In genomic region chr2:6488489-6489056, GRCm38 (mm10) we compare ENCODE assay signal across 23 mouse cellular contexts.
DNase-seq lines count a peak whose midpoint lies in the region; ATAC-seq and TF ChIP-seq lines count a peak whose summit lies in the region.
"Had no signal": no experiment of that assay in that cellular context is flagged by ENCODE, and none has a peak within 500 bp of the region (broad histone marks: within the 10 kb centered on the region; RNA-seq: fewer than 3 reads in every experiment).

No protein-coding gene starts in this region.

- TF ChIP-seq CTCF in cerebellum, adult 2 months (IDR thresholded peaks at IDR 0.05; ENCODE audit: borderline replicate concordance, insufficient read depth, low read depth, low read length), result no peak

- no peaks in the 10 kb centered on the region for H3K27me3 ChIP-seq in cerebellum, adult 2 months (ENCODE audit: control insufficient read depth, insufficient read depth, low read length)
- H3K27me3 ChIP-seq: embryonic facial prominence, embryonic 15.5 days; heart, embryonic 13.5 days; hindbrain, embryonic 15.5 days; neural tube, embryonic 13.5 days had no signal

- H3K4me3 ChIP-seq in cerebellum, adult 2 months (replicated peaks; ENCODE audit: insufficient read depth, low read depth, low read length), result no peak overlapping the region
- H3K4me3 ChIP-seq: embryonic facial prominence, embryonic 15.5 days; heart, embryonic 13.5 days; hindbrain, embryonic 15.5 days; neural tube, embryonic 13.5 days had no signal

- DNase-seq in cerebellum, adult 2 months, result no peak
- DNase-seq in frontal cortex, postnatal 36 days (ENCODE audit: low spot score in 2 of 2), result peak; percentile 21 to 31
- no peak for DNase-seq in frontal cortex, postnatal 14 days (ENCODE audit: low spot score in 2 of 2)
- peak; percentile 78 for DNase-seq in brain, adult 2 months (ENCODE audit: low read depth, low spot score)
- peak; percentile 38 to 45 for DNase-seq in layer of hippocampus, adult 8-10 months (ENCODE audit: low spot score in 2 of 2)
- no peak for DNase-seq in spleen, adult 12 weeks (ENCODE audit: low spot score)
- DNase-seq: adrenal gland, postnatal 36 days; embryo, embryonic 11 days; heart, postnatal 36 days; kidney, adult 18-20 months; liver; liver, postnatal 0 days; lung, postnatal 36 days; right cerebral cortex, postnatal 14 days; thymus, postnatal 36 days had no signal

- no peak overlapping the region for H3K27ac ChIP-seq in cerebellum, adult 2 months (ENCODE audit: insufficient read depth, low read length)
- H3K27ac ChIP-seq: embryonic facial prominence, embryonic 15.5 days; heart, embryonic 13.5 days; hindbrain, embryonic 15.5 days; neural tube, embryonic 13.5 days; stomach, postnatal 0 days had no signal

- peaks cover 14% of the 10 kb centered on the region for H3K4me1 ChIP-seq in cerebellum, adult 2 months (ENCODE audit: control insufficient read depth, insufficient read depth, low read length)

- WGBS in cerebellum, adult 2 months, result 32% methylated on average over 14 of the region's 14 CpGs

- TF ChIP-seq POLR2A in cerebellum, adult 2 months (IDR thresholded peaks at IDR 0.05; ENCODE audit: borderline replicate concordance, insufficient read depth, low read length), result no peak

- peak; percentile 45; the same call in 1 of the 2 replicates for ATAC-seq in cerebellum, adult (ENCODE audit: insufficient number of reproducible peaks, low FRiP score, low TSS enrichment)
- no peak for ATAC-seq in inflammation-experienced regulatory T-cells, adult 6 months
- ATAC-seq: CD4-positive, CD25-positive, alpha-beta regulatory T cell, adult 4 months; liver, postnatal 0 days had no signal

Comparison
In these comparisons a context has a peak if more than half of its experiments do, and no peak if none do; other contexts are left out.
1. DNase-seq: peak in frontal cortex, postnatal 36 days (2 of 2), brain, adult 2 months (single experiment) and layer of hippocampus, adult 8-10 months (2 of 2); none in cerebellum, adult 2 months (0 of 2), frontal cortex, postnatal 14 days (0 of 2) and spleen, adult 12 weeks (single experiment).